Mouse (Mus musculus) ES-E14 (cell line): ENCODE data around the gene Cep55.

Experiments used
- CHD2 ChIP-seq: IDR thresholded peaks from 2 replicates; pipeline ENCODE4 v1.6.1; 2014; ENCODE audit warnings: mild to moderate bottlenecking, low read depth, low read length, inconsistent platforms
- HCFC1 ChIP-seq: IDR thresholded peaks from 2 replicates; pipeline ENCODE4 v1.6.1; 2012; ENCODE audit warnings: low read length, inconsistent platforms, borderline replicate concordance; ENCODE audit not compliant: insufficient read depth
- MAFK ChIP-seq: IDR thresholded peaks from 2 replicates; pipeline ENCODE4 v1.6.1; 2014; ENCODE audit warnings: mild to moderate bottlenecking, low read depth, low read length, inconsistent platforms; ENCODE audit not compliant: insufficient read depth
- ZC3H11A ChIP-seq: IDR thresholded peaks from 2 replicates; pipeline ENCODE4 v1.6.1; 2012; ENCODE audit warnings: low read depth, mild to moderate bottlenecking, inconsistent platforms, low read length, borderline replicate concordance
- ZNF384 ChIP-seq: IDR thresholded peaks from 2 replicates; pipeline ENCODE4 v1.6.1; 2012; ENCODE audit warnings: low read depth, low read length, inconsistent platforms

DNA sequence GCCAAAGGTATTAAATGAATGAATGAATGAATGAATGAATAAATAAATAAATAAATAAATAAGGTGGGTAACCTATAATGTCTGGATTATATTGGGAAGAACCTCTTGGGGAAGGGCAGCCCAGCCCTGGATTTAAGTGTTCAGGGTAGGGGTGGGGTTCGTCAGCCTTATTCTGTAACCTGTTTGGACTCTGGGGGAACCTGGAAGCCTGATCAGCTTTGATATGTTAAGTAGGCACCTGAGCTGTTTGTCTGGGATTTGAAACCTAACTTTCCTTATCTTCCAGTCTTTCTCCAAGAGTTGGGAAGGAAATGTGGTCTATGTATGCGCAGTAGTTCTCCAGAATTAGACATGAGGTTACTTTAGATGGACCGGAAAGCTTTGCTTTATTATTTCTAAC, 8.4 kb downstream of the Cep55 start:
- TF ChIP-seq HCFC1, result no peak
- TF ChIP-seq MAFK, result no peak
- no peak for TF ChIP-seq ZNF384
- no peak for TF ChIP-seq ZC3H11A
- TF ChIP-seq CHD2, result no peak
